Mouse (Mus musculus) neural tube, embryonic 13.5 days (tissue): ENCODE results near the gene Cilp. TPM values are rescaled to one million over a fixed set of nuclear protein-coding genes. Genes with fewer than 3 reads are reported as not detected.
"Not testable (repeated sequence)": the region's sequence is repeated elsewhere in the genome, so short reads cannot be mapped to it uniquely, and the experiment has no call there.

ENCODE experiments used
- ATAC-seq: fragments of 200-750 bp; cut with Nextera tagmentation; 2 replicates; pipeline ENCODE4 v1.8.0; 2017; ENCODE audit warnings: low read depth, mild to moderate bottlenecking, moderate TSS enrichment, moderate library complexity
- H3K27ac ChIP-seq: fragments of 300-500 bp; sonication (generic); replicated peaks from 2 replicates; pipeline ENCODE4 v1.5.1; 2015; ENCODE audit warnings: moderate library complexity, mild to moderate bottlenecking, inconsistent platforms
- H3K27me3 ChIP-seq: fragments of 300-500 bp; sonication (generic); 2 replicates; pipeline ENCODE4 v1.6.1; 2015; ENCODE audit warnings: mild to moderate bottlenecking, inconsistent platforms
- H3K36me3 ChIP-seq: fragments of 300-500 bp; sonication (generic); 2 replicates; pipeline ENCODE4 v1.6.1; 2015; ENCODE audit warnings: mild to moderate bottlenecking, inconsistent platforms
- H3K4me1 ChIP-seq: fragments of 300-500 bp; sonication (generic); replicated peaks from 2 replicates; pipeline ENCODE4 v1.6.1; 2015; ENCODE audit warnings: inconsistent platforms
- H3K4me2 ChIP-seq: fragments of 300-500 bp; sonication (generic); 2 replicates; pipeline ENCODE4 v1.6.1; 2015; ENCODE audit warnings: inconsistent platforms, mild to moderate bottlenecking, moderate library complexity
- H3K4me3 ChIP-seq: fragments of 300-500 bp; sonication (generic); 2 replicates; pipeline ENCODE4 v1.5.1; 2015; ENCODE audit warnings: mild to moderate bottlenecking, inconsistent platforms
- H3K9ac ChIP-seq: fragments of 300-500 bp; sonication (generic); 2 replicates; pipeline ENCODE4 v1.6.1; 2015; ENCODE audit warnings: moderate library complexity, mild to moderate bottlenecking, inconsistent platforms
- H3K9me3 ChIP-seq: fragments of 300-500 bp; sonication (generic); 2 replicates; pipeline ENCODE4 v1.6.1; 2016; ENCODE audit warnings: inconsistent platforms
- WGBS: fragments of 180-500 bp; shearing (Covaris S2); methylation state at CpG from one replicate; pipeline ENCODE4 v1.1.7; 2015; 5-methylcytosine and 5-hydroxymethylcytosine counted together
- polyA plus RNA-seq: library from polyadenylated mRNA; unstranded; fragments of >200 nt; fragmentation: Nextera tagmentation; extraction: Ambion mirVana; gene quantifications from 2 replicates; pipeline ENCODE4 v1.2.1, GENCODE M21; 2015

The Cilp gene
- polyA plus RNA-seq, 1 experiment from 2014 or later = 0.53 TPM

- no peak overlapping the region for H3K9ac ChIP-seq
- H3K9me3 ChIP-seq = no peaks in the 10 kb centered on the region
- WGBS = 59% methylated on average over 11 of the region's 11 CpGs
- no peaks in the 10 kb centered on the region for H3K27me3 ChIP-seq
- no peaks in the 10 kb centered on the region for H3K36me3 ChIP-seq
- H3K27ac ChIP-seq = no peak overlapping the region
- 0 out of 2 replicates have a peak, but pooled peaks cover 4% of the 10 kb centered on the region for H3K4me1 ChIP-seq
- H3K4me2 ChIP-seq = no peak overlapping the region
- H3K4me3 ChIP-seq = no peak overlapping the region
- ATAC-seq = no peak
Observed at GRCm38 (mm10) chr9:65255906-65256600, 8.9 kb upstream of the Cilp start.

- no peaks in the 10 kb centered on the region for H3K9me3 ChIP-seq
- H3K27me3 ChIP-seq = no peaks in the 10 kb centered on the region
- no peak overlapping the region for H3K9ac ChIP-seq
- H3K4me2 ChIP-seq = no peak overlapping the region
- 0 out of 2 replicates have a peak, but pooled peaks cover 4% of the 10 kb centered on the region for H3K4me1 ChIP-seq
- 65% methylated on average over 9 of the region's 9 CpGs for WGBS
- H3K4me3 ChIP-seq = no peak overlapping the region
- ATAC-seq = no peak
- no peak overlapping the region for H3K27ac ChIP-seq
- H3K36me3 ChIP-seq = no peaks in the 10 kb centered on the region
Observed at GRCm38 (mm10) chr9:65257218-65257910, 7.6 kb upstream of the Cilp start.

GRCm38 (mm10) chr9:65259366-65259765, 5.6 kb upstream of the Cilp start:
- H3K4me2 ChIP-seq = no peak overlapping the region
- H3K4me1 ChIP-seq = 0 out of 2 replicates have a peak, but pooled peaks cover 4% of the 10 kb centered on the region
- H3K9me3 ChIP-seq = no peaks in the 10 kb centered on the region
- WGBS = 73% methylated on average over 7 of the region's 7 CpGs
- no peak overlapping the region for H3K4me3 ChIP-seq
- H3K9ac ChIP-seq = no peak overlapping the region
- H3K27me3 ChIP-seq = no peaks in the 10 kb centered on the region
- no peaks in the 10 kb centered on the region for H3K36me3 ChIP-seq
- no peak overlapping the region for H3K27ac ChIP-seq
- ATAC-seq = no peak

GRCm38 (mm10) chr9:65261591-65262230, 3.3 kb upstream of the Cilp start:
- H3K9ac ChIP-seq = no peak overlapping the region
- H3K4me1 ChIP-seq = peaks cover 22% of the 10 kb centered on the region
- no peaks in the 10 kb centered on the region for H3K27me3 ChIP-seq
- no peak for ATAC-seq
- H3K9me3 ChIP-seq = no peaks in the 10 kb centered on the region
- WGBS = 90% methylated on average over 2 of the region's 2 CpGs
- H3K4me3 ChIP-seq = no peak overlapping the region
- H3K27ac ChIP-seq = no peak overlapping the region
- H3K4me2 ChIP-seq = no peak overlapping the region
- no peaks in the 10 kb centered on the region for H3K36me3 ChIP-seq

GRCm38 (mm10) chr9:65262641-65263120, 2.3 kb upstream of the Cilp start:
- Histone ChIP-seq H3K9ac (no peak overlapping the region), H3K4me1 (peaks cover 32% of the 10 kb centered on the region), H3K27me3 (no peaks in the 10 kb centered on the region), H3K4me2 (no peak overlapping the region), H3K4me3 (no peak overlapping the region), H3K9me3 (no peaks in the 10 kb centered on the region), H3K36me3 (no peaks in the 10 kb centered on the region), H3K27ac (no peak overlapping the region)
- 94% methylated on average over 3 of the region's 3 CpGs for WGBS
- no peak for ATAC-seq

- Histone ChIP-seq H3K9me3 (no peaks in the 10 kb centered on the region), H3K27ac (peak overlapping the region; percentile 92), H3K4me1 (peaks cover 37% of the 10 kb centered on the region), H3K36me3 (no peaks in the 10 kb centered on the region), H3K27me3 (0 out of 2 replicates have a peak, but pooled peaks cover 3% of the 10 kb centered on the region), H3K4me2 (no peak overlapping the region), H3K4me3 (no peak overlapping the region), H3K9ac (0 out of 2 replicates have a peak overlapping the region, but pooled peaks have one; percentile 18)
- peak; percentile 96 for ATAC-seq
- 27% methylated on average over 7 of the region's 7 CpGs for WGBS
Observed at GRCm38 (mm10) chr9:65267742-65268515, 2.9 kb downstream of the Cilp start.

GRCm38 (mm10) chr9:65273048-65273809, 8.2 kb downstream of the Cilp start:
- no peak overlapping the region for H3K9ac ChIP-seq
- no peak overlapping the region for H3K4me2 ChIP-seq
- no peak for ATAC-seq
- WGBS = 91% methylated on average over 13 of the region's 13 CpGs
- no peak overlapping the region for H3K4me3 ChIP-seq
- H3K27ac ChIP-seq = no peak overlapping the region
- H3K27me3 ChIP-seq = 0 out of 2 replicates have a peak, but pooled peaks cover 3% of the 10 kb centered on the region
- H3K4me1 ChIP-seq = peaks cover 3% of the 10 kb centered on the region
- no peaks in the 10 kb centered on the region for H3K36me3 ChIP-seq
- H3K9me3 ChIP-seq = no peaks in the 10 kb centered on the region

GRCm38 (mm10) chr9:65273873-65274272, 8.9 kb downstream of the Cilp start:
- Histone ChIP-seq H3K4me2 (no peak overlapping the region), H3K4me1 (no peaks in the 10 kb centered on the region), H3K36me3 (no peaks in the 10 kb centered on the region), H3K9ac (no peak overlapping the region), H3K27ac (no peak overlapping the region), H3K9me3 (no peaks in the 10 kb centered on the region), H3K27me3 (0 out of 2 replicates have a peak, but pooled peaks cover 3% of the 10 kb centered on the region), H3K4me3 (no peak overlapping the region)
- WGBS = 76% methylated on average over 4 of the region's 4 CpGs
- no peak for ATAC-seq

- ATAC-seq, H3K4me2 ChIP-seq: not testable (repeated sequence)
- 85% methylated on average over 3 of the region's 3 CpGs for WGBS
Observed at GRCm38 (mm10) chr9:65274851-65275250, 9.9 kb downstream of the Cilp start.

GRCm38 (mm10) chr9:65275810-65276530, 11.0 kb downstream of the Cilp start:
- Histone ChIP-seq H3K9me3 (no peaks in the 10 kb centered on the region), H3K4me2 (no peak overlapping the region), H3K4me3 (no peak overlapping the region), H3K9ac (no peak overlapping the region), H3K4me1 (no peaks in the 10 kb centered on the region), H3K36me3 (no peaks in the 10 kb centered on the region), H3K27ac (no peak overlapping the region), H3K27me3 (0 out of 2 replicates have a peak, but pooled peaks cover 3% of the 10 kb centered on the region)
- WGBS = 80% methylated on average over 4 of the region's 4 CpGs
- ATAC-seq = no peak

More at GRCm38 (mm10) chr9:65274851-65275250, 9.9 kb downstream of the Cilp start:
- H3K27ac ChIP-seq, H3K9ac ChIP-seq, H3K36me3 ChIP-seq, H3K4me3 ChIP-seq, H3K27me3 ChIP-seq, H3K4me1 ChIP-seq, H3K9me3 ChIP-seq: not testable (repeated sequence)
